Mouse (Mus musculus) mouse trophoblast stem cell (cell line): ENCODE data around the gene Prom2.

Experiments used
- in situ Hi-C, 2 experiments: fragments of 300-500 bp; cut with MseI, MboI; formaldehyde crosslinking; loops; 2 replicates in 1 of 2; 3 replicates in 1 of 2; pipeline ENCODE4 v1.15.1; 2025

The Prom2 gene

DNA sequence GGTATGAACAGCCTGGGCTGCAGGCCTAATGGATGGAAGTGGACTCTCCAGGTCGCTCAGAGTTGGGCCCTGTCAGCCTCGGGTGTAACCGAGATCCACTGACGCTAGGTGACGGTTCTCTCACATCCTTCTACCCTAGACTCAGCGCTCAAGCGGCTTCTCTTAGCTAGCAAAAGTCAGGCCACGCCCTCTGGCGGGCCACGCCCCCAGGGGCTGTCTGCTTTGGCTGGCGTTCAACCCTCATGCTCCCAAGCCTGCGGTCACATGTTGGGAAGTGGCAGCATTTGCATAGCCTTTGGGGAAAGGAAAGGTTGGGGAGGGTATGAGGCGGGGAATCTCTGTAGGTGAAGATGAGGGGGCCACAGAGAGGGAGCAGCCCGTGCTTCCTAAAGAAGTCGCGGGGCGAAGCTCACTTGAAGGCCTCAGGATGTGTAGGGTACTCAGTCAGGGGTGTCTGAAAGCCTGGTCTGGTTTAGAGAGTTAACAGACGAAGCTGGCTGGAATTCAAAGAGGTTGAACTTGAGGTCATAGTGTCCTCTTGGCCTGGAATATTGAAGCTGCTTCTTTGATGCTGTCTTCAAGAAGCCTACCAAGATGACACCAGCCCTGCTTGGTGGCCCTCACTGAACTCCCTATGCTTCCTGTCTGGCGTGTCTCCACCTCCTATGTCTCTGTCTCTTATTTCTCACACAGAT, 56.6 kb downstream of the Prom2 start:
- in situ Hi-C loops, result no loop called here

- in situ Hi-C loops, result no loop called here
These were observed 58.3 kb downstream of the Prom2 start for GRCm38 (mm10) chr2:127483001-127483400.

- in situ Hi-C loops, result no loop called here
These were observed 58.7 kb downstream of the Prom2 start for GRCm38 (mm10) chr2:127482533-127482911.

DNA sequence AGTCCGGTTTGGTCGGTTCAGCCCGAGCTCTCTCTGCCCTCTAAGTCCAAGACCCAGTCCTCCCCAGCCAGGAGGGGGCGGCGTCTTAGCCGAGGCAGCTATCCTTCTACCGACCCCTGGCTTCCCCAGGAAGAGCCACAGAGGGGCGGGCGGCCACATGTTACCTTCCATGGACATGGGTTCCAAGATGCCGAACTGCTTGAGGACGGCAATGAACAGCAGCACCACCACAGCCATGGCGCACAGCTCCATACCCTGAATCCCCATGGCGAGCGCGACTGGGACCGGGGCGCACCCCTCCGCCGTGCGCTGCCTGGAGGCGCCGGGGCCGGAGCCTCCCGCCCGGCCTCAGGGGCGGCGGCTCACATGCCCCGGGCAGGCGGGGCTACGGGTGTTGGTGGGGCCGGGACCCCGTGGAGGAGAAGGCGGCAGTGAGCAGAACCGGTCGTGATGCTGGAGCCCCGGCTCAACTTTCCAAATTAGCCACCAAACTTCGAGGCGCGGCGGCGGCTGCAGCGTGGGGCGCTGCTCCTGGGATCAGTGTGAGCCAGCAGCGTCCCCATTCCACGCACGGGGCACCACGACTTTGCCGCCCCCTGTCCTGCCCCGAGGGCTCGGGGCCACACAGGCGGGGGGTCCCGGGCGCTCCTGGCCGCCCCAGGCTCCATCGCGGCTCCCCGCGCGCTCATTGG, 59.3 kb downstream of the Prom2 start:
- in situ Hi-C loops, result no loop called here

- in situ Hi-C loops, result no loop called here
These were observed 61.5 kb downstream of the Prom2 start for GRCm38 (mm10) chr2:127479763-127480162.

DNA sequence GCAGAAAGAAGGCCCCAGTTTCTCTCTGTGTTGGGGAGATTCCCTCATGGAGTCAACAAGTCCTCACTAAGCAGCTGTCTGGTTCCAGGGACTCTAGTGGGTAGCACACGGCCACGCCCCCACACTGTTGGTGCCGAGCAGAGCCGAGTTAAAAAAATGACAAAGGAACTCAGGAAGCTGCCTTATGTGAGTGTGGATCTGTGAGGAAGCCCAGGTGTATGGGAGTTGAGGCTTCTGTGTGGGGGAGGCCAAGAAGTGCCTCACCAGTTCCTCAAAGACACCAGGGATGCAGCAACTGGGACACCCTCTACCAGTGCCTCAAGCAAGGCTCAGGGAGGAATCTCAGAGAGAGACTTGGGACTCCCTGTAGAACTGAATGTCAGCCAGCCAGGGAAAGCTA, 62.1 kb downstream of the Prom2 start:
- in situ Hi-C loops, result no loop called here
